Mouse (Mus musculus): Measurements from ENCODE around the gene Fbxl5. TPM values are rescaled to one million over a fixed set of nuclear protein-coding genes. Genes with fewer than 3 reads are reported as not detected.
A peak's percentile ranks its signal among the peaks of the same experiment; 100 is the strongest.

The Fbxl5 gene
- total and polyA plus RNA-seq, 3 experiments, result 20.9 to 45.3 (median 28.1) TPM

- in situ Hi-C loops (cut with MboI; ENCODE audit: low pct_ligation_motif_present, low pct_unique_long_range_greater_than_20kb, low sequenced_read_pairs) (no loop called here), dilution Hi-C loops (cut with MboI; ENCODE audit: extremely low pct_ligation_motif_present, extremely low pct_unique_long_range_greater_than_20kb, low sequenced_read_pairs) (no loop called here)
- Histone ChIP-seq H3K9ac (ENCODE audit: insufficient read depth, low read depth) (no peak overlapping the region), H3K4me2 (ENCODE audit: insufficient read depth, low read depth, poor library complexity, severe bottlenecking) (no peak overlapping the region), H3K27ac (ENCODE audit: insufficient read depth, low read depth) (no peak overlapping the region), H3K9me3 (replicated peaks; ENCODE audit: low read length) (peaks cover 11% of the 10 kb centered on the region), H3K4me1 (ENCODE audit: control insufficient read depth in 1 of 2, insufficient read depth in 2 of 2) (peaks cover 3 to 34% of the 10 kb centered on the region in 2 experiments), H3K4me3 (replicated peaks in 1 of 3; ENCODE audit: low read depth in 2 of 3, low read length in 2 of 3, poor library complexity in 1 of 3) (no peak overlapping the region), H3K27me3 (replicated peaks) (no peaks in the 10 kb centered on the region), H3K36me3 (replicated peaks in 1 of 2; ENCODE audit: control insufficient read depth in 1 of 2, insufficient read depth in 1 of 2, low read length in 1 of 2) (peaks cover 0 to 2% of the 10 kb centered on the region in 2 experiments), H3K79me2 (replicated peaks; ENCODE audit: control insufficient read depth, extremely low read depth, insufficient read depth, poor library complexity, severe bottlenecking) (no peaks in the 10 kb centered on the region)
- peak; percentile 30 for DNase-seq (ENCODE audit: extremely low read depth)
- TF ChIP-seq IRF4 (IDR thresholded peaks at IDR 0.05; ENCODE audit: low read depth, low read length) (peak; percentile 48), EP300 (IDR thresholded peaks at IDR 0.05; ENCODE audit: low read length) (peak; percentile 29; the same call in 1 of the 2 replicates), POLR2AphosphoS2 (IDR thresholded peaks at IDR 0.05; ENCODE audit: low read depth, low read length) (no peak), BHLHE40 (IDR thresholded peaks at IDR 0.05; ENCODE audit: low read depth, low read length) (0 out of 2 replicates have a peak, but pooled peaks have one; percentile 16)
These were observed 21.2 kb upstream of the Fbxl5 start for GRCm38 (mm10) chr5:43842576-43843155.

DNA sequence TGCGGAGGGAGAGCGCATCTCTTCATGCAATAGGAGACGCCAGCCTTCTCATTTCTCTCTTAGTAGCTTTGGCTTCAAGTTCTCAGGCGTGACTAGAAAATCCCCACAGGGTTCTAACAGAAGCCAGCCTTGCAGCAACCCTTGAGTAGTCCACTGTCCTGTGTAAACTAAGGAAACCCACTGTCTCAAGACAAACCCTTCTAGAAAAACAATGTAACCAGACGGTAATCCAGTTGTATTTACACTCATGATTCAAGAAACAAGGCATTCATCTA, 20.5 kb upstream of the Fbxl5 start:
- dilution Hi-C loops (cut with MboI; ENCODE audit: extremely low pct_ligation_motif_present, extremely low pct_unique_long_range_greater_than_20kb, low sequenced_read_pairs), result no loop called here
- peak; percentile 52 for DNase-seq (ENCODE audit: extremely low read depth)
- peak overlapping the region; percentile 29 to 64 (median 32) for H3K4me3 ChIP-seq (replicated peaks in 1 of 3; ENCODE audit: low read depth in 2 of 3, low read length in 2 of 3, poor library complexity in 1 of 3)

DNA sequence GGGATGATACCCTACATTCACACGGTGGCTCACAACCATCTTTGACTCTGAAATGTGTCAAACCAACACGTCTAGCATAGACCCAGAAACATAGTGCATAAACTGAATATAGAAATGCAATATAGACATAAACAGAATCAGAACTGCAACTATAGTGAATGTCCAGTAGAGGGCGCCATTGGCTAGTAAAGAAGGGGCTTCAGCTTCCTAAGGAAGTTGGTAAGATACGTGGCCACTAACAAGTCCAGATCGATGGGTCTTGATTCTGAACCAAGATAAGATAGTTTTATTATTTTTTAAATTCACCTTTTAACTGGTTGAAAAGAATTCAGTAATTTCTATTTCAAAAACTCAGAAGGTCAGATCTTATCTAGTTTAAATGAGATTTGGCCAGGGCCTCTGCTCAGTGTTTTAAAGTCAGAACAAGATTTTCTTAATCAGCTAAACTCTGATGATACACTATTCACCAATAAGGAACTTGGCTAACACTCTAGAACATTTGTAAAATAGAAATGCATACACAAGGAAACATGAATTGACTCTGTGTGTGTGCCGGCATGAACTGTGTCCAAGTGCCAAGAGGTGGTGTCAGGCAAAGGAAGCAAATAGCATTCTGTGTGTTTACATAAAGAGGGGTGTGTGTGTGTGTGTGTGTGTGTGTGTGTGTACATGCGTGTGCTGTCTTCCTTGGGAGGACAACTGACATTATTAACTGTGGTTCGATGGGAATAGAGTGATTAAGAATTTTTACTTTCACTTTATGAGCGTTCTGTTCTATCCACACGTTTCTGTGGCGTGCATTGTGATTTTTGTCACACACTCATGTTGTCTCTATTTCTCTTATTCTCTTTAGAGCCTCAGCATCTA, 19.9 kb upstream of the Fbxl5 start:
- Histone ChIP-seq H3K4me3 (replicated peaks in 1 of 3; ENCODE audit: low read depth in 2 of 3, low read length in 2 of 3, poor library complexity in 1 of 3) (peak overlapping the region; percentile 29 to 64 (median 32)), H3K9me3 (replicated peaks; ENCODE audit: low read length) (peaks cover 11% of the 10 kb centered on the region), H3K27me3 (replicated peaks) (no peaks in the 10 kb centered on the region), H3K79me2 (replicated peaks; ENCODE audit: control insufficient read depth, extremely low read depth, insufficient read depth, poor library complexity, severe bottlenecking) (no peaks in the 10 kb centered on the region), H3K4me2 (ENCODE audit: insufficient read depth, low read depth, poor library complexity, severe bottlenecking) (peak overlapping the region; percentile 100), H3K36me3 (replicated peaks in 1 of 2; ENCODE audit: control insufficient read depth in 1 of 2, insufficient read depth in 1 of 2, low read length in 1 of 2) (peaks cover 0 to 4% of the 10 kb centered on the region in 2 experiments), H3K27ac (ENCODE audit: insufficient read depth, low read depth) (peak overlapping the region; percentile 67; the same call in 1 of the 2 replicates), H3K4me1 (ENCODE audit: control insufficient read depth in 1 of 2, insufficient read depth in 2 of 2) (peaks cover 3 to 35% of the 10 kb centered on the region in 2 experiments), H3K9ac (ENCODE audit: insufficient read depth, low read depth) (peak overlapping the region; percentile 61; the same call in 1 of the 2 replicates)
- in situ Hi-C loops (cut with MboI; ENCODE audit: low pct_ligation_motif_present, low pct_unique_long_range_greater_than_20kb, low sequenced_read_pairs), result no loop called here
- peak; percentile 87 for DNase-seq (ENCODE audit: extremely low read depth)
- dilution Hi-C loops (cut with MboI; ENCODE audit: extremely low pct_ligation_motif_present, extremely low pct_unique_long_range_greater_than_20kb, low sequenced_read_pairs), result no loop called here
- no peak for TF ChIP-seq ZKSCAN1 (IDR thresholded peaks at IDR 0.05; ENCODE audit: borderline replicate concordance, low read depth, low read length)
- no peak for TF ChIP-seq POLR2AphosphoS2 (IDR thresholded peaks at IDR 0.05; ENCODE audit: low read depth, low read length)
- TF ChIP-seq MAX (IDR thresholded peaks at IDR 0.05; ENCODE audit: low read length), result peak; percentile 58; the same call in 1 of the 2 replicates
- TF ChIP-seq CTCF (conservative IDR thresholded peaks at IDR 0.05 in 1 of 2, IDR thresholded peaks at IDR 0.05 in 1 of 2; ENCODE audit: low read depth in 2 of 2, low read length in 2 of 2), result peak; percentile 70 to 94
- TF ChIP-seq RCOR1 (conservative IDR thresholded peaks at IDR 0.05; ENCODE audit: low read depth, low read length), result 0 out of 2 replicates have a peak, but pooled peaks have one; percentile 46
- TF ChIP-seq ETS1 (conservative IDR thresholded peaks at IDR 0.05; ENCODE audit: low read depth, low read length), result peak; percentile 13; the same call in 1 of the 2 replicates
- no peak for TF ChIP-seq BHLHE40 (IDR thresholded peaks at IDR 0.05; ENCODE audit: low read depth, low read length)
- no peak for TF ChIP-seq MYC (IDR thresholded peaks at IDR 0.05; ENCODE audit: low read depth, low read length)
- TF ChIP-seq ELF1 (IDR thresholded peaks at IDR 0.05; ENCODE audit: low read depth, low read length), result no peak
- peak; percentile 15; the same call in 1 of the 2 replicates for TF ChIP-seq TCF12 (IDR thresholded peaks at IDR 0.05; ENCODE audit: low read depth, low read length)
- TF ChIP-seq ZNF384 (IDR thresholded peaks at IDR 0.05; ENCODE audit: low read depth, low read length), result no peak
- 0 out of 2 replicates have a peak, but pooled peaks have one; percentile 46 for TF ChIP-seq NELFE (IDR thresholded peaks at IDR 0.05; ENCODE audit: low read depth, low read length)
- TF ChIP-seq USF1 (IDR thresholded peaks at IDR 0.05; ENCODE audit: low read depth, low read length), result no peak
- TF ChIP-seq CHD2 (IDR thresholded peaks at IDR 0.05; ENCODE audit: low read length), result no peak
- TF ChIP-seq ZC3H11A (IDR thresholded peaks at IDR 0.05; ENCODE audit: low read depth, low read length), result peak; percentile 53
- 0 out of 2 replicates have a peak, but pooled peaks have one; percentile 32 for TF ChIP-seq E2F4 (IDR thresholded peaks at IDR 0.05; ENCODE audit: insufficient replicate concordance, low read depth, low read length)
- TF ChIP-seq HCFC1 (IDR thresholded peaks at IDR 0.05; ENCODE audit: low read depth, low read length), result 0 out of 2 replicates have a peak, but pooled peaks have one; percentile 12
- TF ChIP-seq SMC3 (IDR thresholded peaks at IDR 0.05; ENCODE audit: low read depth, low read length), result peak; percentile 86
- no peak for TF ChIP-seq GABPA (IDR thresholded peaks at IDR 0.05; ENCODE audit: insufficient replicate concordance, low read depth, low read length)
- TF ChIP-seq IRF4 (IDR thresholded peaks at IDR 0.05; ENCODE audit: low read depth, low read length), result no peak

More for the DNA sequence above, 20.5 kb upstream of the Fbxl5 start:
- TF ChIP-seq HCFC1 (IDR thresholded peaks at IDR 0.05; ENCODE audit: low read depth, low read length) (no peak), MXI1 (IDR thresholded peaks at IDR 0.05; ENCODE audit: low read depth, low read length) (peak; percentile 5; the same call in 1 of the 2 replicates)
- peaks cover 3 to 36% of the 10 kb centered on the region in 2 experiments for H3K4me1 ChIP-seq (ENCODE audit: control insufficient read depth in 1 of 2, insufficient read depth in 2 of 2)
- peak overlapping the region; percentile 100 for H3K4me2 ChIP-seq (ENCODE audit: insufficient read depth, low read depth, poor library complexity, severe bottlenecking)
- H3K9me3 ChIP-seq (replicated peaks; ENCODE audit: low read length), result peaks cover 11% of the 10 kb centered on the region
- in situ Hi-C loops (cut with MboI; ENCODE audit: low pct_ligation_motif_present, low pct_unique_long_range_greater_than_20kb, low sequenced_read_pairs), result no loop called here
- peaks cover 0 to 2% of the 10 kb centered on the region in 2 experiments for H3K36me3 ChIP-seq (replicated peaks in 1 of 2; ENCODE audit: control insufficient read depth in 1 of 2, insufficient read depth in 1 of 2, low read length in 1 of 2)
- no peak overlapping the region for H3K27ac ChIP-seq (ENCODE audit: insufficient read depth, low read depth)
- H3K27me3 ChIP-seq (replicated peaks), result no peaks in the 10 kb centered on the region
- H3K9ac ChIP-seq (ENCODE audit: insufficient read depth, low read depth), result peak overlapping the region; percentile 61; the same call in 1 of the 2 replicates
- no peaks in the 10 kb centered on the region for H3K79me2 ChIP-seq (replicated peaks; ENCODE audit: control insufficient read depth, extremely low read depth, insufficient read depth, poor library complexity, severe bottlenecking)

All from CH12.LX (cell line).